Mouse (Mus musculus): ENCODE data around the gene Gtpbp1. TPM values are rescaled to one million over a fixed set of nuclear protein-coding genes. Genes with fewer than 3 reads are reported as not detected.

Gene Gtpbp1
- polyA plus RNA-seq, 1 experiment from 2014 or later, result 25.3 TPM

- peak overlapping the region; percentile 89 for H3K9ac ChIP-seq (ENCODE audit: low read length)
- H3K4me2 ChIP-seq (ENCODE audit: low read length), result peak overlapping the region; percentile 91
- H3K9me3 ChIP-seq (ENCODE audit: control insufficient read depth, low read length), result no peaks in the 10 kb centered on the region
These were observed 50.1 kb downstream of the Gtpbp1 start for GRCm38 (mm10) chr15:79740739-79741138.

DNA sequence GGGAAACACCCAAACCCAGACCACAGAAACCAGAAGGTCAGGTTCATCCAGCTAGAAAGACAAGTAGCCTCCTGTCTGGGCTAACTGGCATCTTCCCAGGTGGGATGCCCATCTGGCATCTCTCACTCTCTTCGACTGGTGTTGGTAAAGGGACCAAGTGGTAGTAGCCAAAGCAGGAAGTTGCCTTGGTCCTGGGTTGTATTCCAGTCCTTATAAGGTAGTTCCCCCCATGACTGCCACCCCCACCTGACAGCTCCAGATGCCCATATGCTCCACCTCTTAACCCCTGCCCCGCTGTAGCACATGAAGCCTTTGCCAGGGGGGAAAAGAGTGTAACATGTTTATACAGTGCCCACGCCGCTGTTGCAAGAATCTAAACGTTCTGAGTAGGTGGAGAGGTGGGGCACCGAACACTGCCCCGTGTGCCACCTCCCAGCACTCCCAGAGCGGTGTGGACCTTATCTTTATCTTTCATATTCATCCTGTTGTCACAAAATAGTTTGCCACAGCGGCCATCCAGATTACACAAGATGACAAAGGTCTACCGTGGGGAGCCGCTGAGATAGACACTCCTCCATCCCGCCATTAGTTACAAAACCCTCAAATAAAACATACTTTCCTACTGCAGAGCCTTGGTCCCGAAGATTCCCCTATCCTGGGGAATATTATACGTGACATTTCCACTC lies 50.7 kb downstream of the Gtpbp1 start:
- Histone ChIP-seq H3K4me1 (ENCODE audit: control insufficient read depth in 2 of 2, insufficient read depth in 2 of 2, low read length in 2 of 2) (peaks cover 15 to 35% of the 10 kb centered on the region in 2 experiments), H3K27ac (replicated peaks in 1 of 2; ENCODE audit: control insufficient read depth in 1 of 2, insufficient read depth in 1 of 2, low read depth in 2 of 2, low read length in 2 of 2) (peak overlapping the region; percentile 87 to 89), H3K9me3 (ENCODE audit: control insufficient read depth, low read length) (no peaks in the 10 kb centered on the region), H3K4me2 (ENCODE audit: low read length) (peak overlapping the region; percentile 91), H3K4me3 (ENCODE audit: control insufficient read depth in 1 of 2, insufficient read depth in 1 of 2, low read depth in 1 of 2, low read length in 2 of 2) (peak overlapping the region; percentile 77 to 93), H3K36me3 (ENCODE audit: control insufficient read depth, insufficient read depth, low read length) (peaks cover 40% of the 10 kb centered on the region), H3K9ac (ENCODE audit: low read length) (peak overlapping the region; percentile 89), H3K27me3 (ENCODE audit: control insufficient read depth, insufficient read depth, low read length) (no peaks in the 10 kb centered on the region)
- ATAC-seq (ENCODE audit: insufficient number of reproducible peaks, insufficient read depth, low FRiP score, low read depth), result 0 out of 2 replicates have a peak, but pooled peaks have one; percentile 31
- WGBS, result 8% methylated on average over 14 of the region's 14 CpGs

More at GRCm38 (mm10) chr15:79740739-79741138, 50.1 kb downstream of the Gtpbp1 start:
- Histone ChIP-seq H3K36me3 (ENCODE audit: control insufficient read depth, insufficient read depth, low read length) (peaks cover 44% of the 10 kb centered on the region), H3K27ac (replicated peaks in 1 of 2; ENCODE audit: control insufficient read depth in 1 of 2, insufficient read depth in 1 of 2, low read depth in 2 of 2, low read length in 2 of 2) (peak overlapping the region; percentile 87 to 89; a peak in 2 of 4 replicates), H3K4me1 (ENCODE audit: control insufficient read depth in 2 of 2, insufficient read depth in 2 of 2, low read length in 2 of 2) (peaks cover 18 to 38% of the 10 kb centered on the region in 2 experiments), H3K27me3 (ENCODE audit: control insufficient read depth, insufficient read depth, low read length) (no peaks in the 10 kb centered on the region), H3K4me3 (ENCODE audit: control insufficient read depth in 1 of 2, insufficient read depth in 1 of 2, low read depth in 1 of 2, low read length in 2 of 2) (peak overlapping the region; percentile 77 to 93; a peak in 3 of 4 replicates)
- WGBS, result 54% methylated on average over 3 of the region's 3 CpGs
- ATAC-seq (ENCODE audit: insufficient number of reproducible peaks, insufficient read depth, low FRiP score, low read depth), result no peak

GRCm38 (mm10) chr15:79741921-79742705 lies 51.5 kb downstream of the Gtpbp1 start, which contains the start of gene Sun2:
TSS of gene Sun2 (minus strand) at chr15:79742536.
- WGBS, result under 1% methylated on average over 93 of the region's 93 CpGs

DNA sequence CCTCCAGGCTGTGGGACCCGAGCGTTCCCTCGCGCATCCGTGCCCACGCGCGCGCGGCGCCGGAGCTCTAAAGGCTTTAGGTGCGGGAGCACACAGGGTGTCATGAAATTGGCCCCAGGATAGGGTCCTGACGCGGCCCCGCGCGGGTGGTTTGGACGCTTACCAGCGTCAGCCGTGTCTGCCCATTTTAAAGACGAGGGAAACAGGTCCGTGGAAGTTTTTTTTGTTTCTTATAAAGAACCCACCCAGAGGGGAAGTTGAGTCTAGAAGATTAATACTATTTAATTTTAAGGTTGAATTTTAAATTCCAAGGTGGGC lies 52.0 kb downstream of the Gtpbp1 start:
- under 1% methylated on average over 23 of the region's 23 CpGs for WGBS
- no peaks in the 10 kb centered on the region for H3K9me3 ChIP-seq (ENCODE audit: control insufficient read depth, low read length)
- peak overlapping the region; percentile 77 to 93 for H3K4me3 ChIP-seq (ENCODE audit: control insufficient read depth in 1 of 2, insufficient read depth in 1 of 2, low read depth in 1 of 2, low read length in 2 of 2)
- H3K27ac ChIP-seq (replicated peaks in 1 of 2; ENCODE audit: control insufficient read depth in 1 of 2, insufficient read depth in 1 of 2, low read depth in 2 of 2, low read length in 2 of 2), result peak overlapping the region in 1 of 2 experiments; percentile 87; a peak in 1 of 4 replicates
- peaks cover 26% of the 10 kb centered on the region for H3K36me3 ChIP-seq (ENCODE audit: control insufficient read depth, insufficient read depth, low read length)
- H3K9ac ChIP-seq (ENCODE audit: low read length), result peak overlapping the region; percentile 89
- peaks cover 15 to 35% of the 10 kb centered on the region in 2 experiments for H3K4me1 ChIP-seq (ENCODE audit: control insufficient read depth in 2 of 2, insufficient read depth in 2 of 2, low read length in 2 of 2)
- H3K27me3 ChIP-seq (ENCODE audit: control insufficient read depth, insufficient read depth, low read length), result no peaks in the 10 kb centered on the region
- H3K4me2 ChIP-seq (ENCODE audit: low read length), result peak overlapping the region; percentile 91
- no peak for ATAC-seq (ENCODE audit: insufficient number of reproducible peaks, insufficient read depth, low FRiP score, low read depth)

More at GRCm38 (mm10) chr15:79741921-79742705, 51.5 kb downstream of the Gtpbp1 start, which contains the start of gene Sun2:
- peaks cover 15 to 35% of the 10 kb centered on the region in 2 experiments for H3K4me1 ChIP-seq (ENCODE audit: control insufficient read depth in 2 of 2, insufficient read depth in 2 of 2, low read length in 2 of 2)
- no peaks in the 10 kb centered on the region for H3K9me3 ChIP-seq (ENCODE audit: control insufficient read depth, low read length)
- peaks cover 32% of the 10 kb centered on the region for H3K36me3 ChIP-seq (ENCODE audit: control insufficient read depth, insufficient read depth, low read length)
- H3K9ac ChIP-seq (ENCODE audit: low read length), result peak within 1 kb of the TSS; percentile 89
- H3K27me3 ChIP-seq (ENCODE audit: control insufficient read depth, insufficient read depth, low read length), result no peaks in the 10 kb centered on the region
- peak within 1 kb of the TSS; percentile 87 to 89 for H3K27ac ChIP-seq (replicated peaks in 1 of 2; ENCODE audit: control insufficient read depth in 1 of 2, insufficient read depth in 1 of 2, low read depth in 2 of 2, low read length in 2 of 2)
- peak within 1 kb of the TSS; percentile 77 to 93 for H3K4me3 ChIP-seq (ENCODE audit: control insufficient read depth in 1 of 2, insufficient read depth in 1 of 2, low read depth in 1 of 2, low read length in 2 of 2)
- H3K4me2 ChIP-seq (ENCODE audit: low read length), result peak within 1 kb of the TSS; percentile 91
- peak; percentile 83 for ATAC-seq (ENCODE audit: insufficient number of reproducible peaks, insufficient read depth, low FRiP score, low read depth)

DNA sequence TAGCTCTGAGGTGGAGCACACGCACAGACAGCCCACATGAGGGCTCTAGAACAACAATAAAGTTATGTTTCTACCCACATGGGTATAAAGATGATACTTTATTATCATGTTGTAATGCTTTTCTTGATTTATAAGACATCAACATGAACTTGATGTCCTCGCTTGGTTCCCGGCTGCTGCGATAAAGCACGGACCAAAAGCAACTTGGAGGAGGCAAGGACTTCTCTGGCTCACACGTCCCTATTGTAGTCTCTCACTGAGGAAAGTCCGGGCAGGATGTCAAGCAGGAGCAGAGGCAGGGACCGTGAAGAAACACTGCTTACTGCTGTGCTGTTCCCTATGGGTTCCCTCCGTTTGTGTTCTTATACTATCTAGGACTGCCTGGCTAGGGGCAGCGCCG lies 53.4 kb downstream of the Gtpbp1 start:
- Histone ChIP-seq H3K9me3 (ENCODE audit: control insufficient read depth, low read length) (no peaks in the 10 kb centered on the region), H3K36me3 (ENCODE audit: control insufficient read depth, insufficient read depth, low read length) (peaks cover 13% of the 10 kb centered on the region), H3K9ac (ENCODE audit: low read length) (no peak overlapping the region), H3K27ac (replicated peaks in 1 of 2; ENCODE audit: control insufficient read depth in 1 of 2, insufficient read depth in 1 of 2, low read depth in 2 of 2, low read length in 2 of 2) (no peak overlapping the region), H3K4me3 (ENCODE audit: control insufficient read depth in 1 of 2, insufficient read depth in 1 of 2, low read depth in 1 of 2, low read length in 2 of 2) (no peak overlapping the region), H3K4me2 (ENCODE audit: low read length) (no peak overlapping the region), H3K27me3 (ENCODE audit: control insufficient read depth, insufficient read depth, low read length) (no peaks in the 10 kb centered on the region), H3K4me1 (ENCODE audit: control insufficient read depth in 2 of 2, insufficient read depth in 2 of 2, low read length in 2 of 2) (peaks cover 15 to 33% of the 10 kb centered on the region in 2 experiments)
- 92% methylated on average over 11 of the region's 11 CpGs for WGBS
- ATAC-seq (ENCODE audit: insufficient number of reproducible peaks, insufficient read depth, low FRiP score, low read depth), result no peak

DNA sequence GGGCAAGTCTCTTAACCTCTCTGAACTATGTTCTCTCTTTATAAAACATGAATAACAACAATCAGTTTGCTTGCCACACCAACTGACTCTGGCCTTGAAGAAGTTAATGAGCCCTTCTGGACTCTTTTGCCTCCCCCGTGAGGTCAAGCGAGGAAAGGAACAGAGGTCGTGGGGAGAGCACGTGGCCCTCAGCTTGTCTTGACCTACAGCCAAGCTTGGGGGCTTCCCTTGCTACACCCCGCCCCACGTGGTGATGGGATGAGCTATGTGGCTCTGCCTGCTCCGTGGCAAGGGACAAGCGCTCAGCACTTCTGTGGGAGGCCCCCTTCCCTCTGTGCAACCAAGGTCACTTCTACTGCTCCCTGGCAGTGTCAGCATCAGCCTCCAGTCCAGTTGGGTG lies 54.1 kb downstream of the Gtpbp1 start:
- peaks cover 6% of the 10 kb centered on the region; the same call in 1 of the 2 replicates for H3K36me3 ChIP-seq (ENCODE audit: control insufficient read depth, insufficient read depth, low read length)
- no peak for ATAC-seq (ENCODE audit: insufficient number of reproducible peaks, insufficient read depth, low FRiP score, low read depth)
- H3K4me2 ChIP-seq (ENCODE audit: low read length), result no peak overlapping the region
- peaks cover 10 to 25% of the 10 kb centered on the region in 2 experiments for H3K4me1 ChIP-seq (ENCODE audit: control insufficient read depth in 2 of 2, insufficient read depth in 2 of 2, low read length in 2 of 2)
- H3K9ac ChIP-seq (ENCODE audit: low read length), result no peak overlapping the region
- H3K4me3 ChIP-seq (ENCODE audit: control insufficient read depth in 1 of 2, insufficient read depth in 1 of 2, low read depth in 1 of 2, low read length in 2 of 2), result no peak overlapping the region
- no peaks in the 10 kb centered on the region for H3K9me3 ChIP-seq (ENCODE audit: control insufficient read depth, low read length)
- H3K27me3 ChIP-seq (ENCODE audit: control insufficient read depth, insufficient read depth, low read length), result no peaks in the 10 kb centered on the region
- WGBS, result 56% methylated on average over 8 of the region's 8 CpGs
- H3K27ac ChIP-seq (replicated peaks in 1 of 2; ENCODE audit: control insufficient read depth in 1 of 2, insufficient read depth in 1 of 2, low read depth in 2 of 2, low read length in 2 of 2), result no peak overlapping the region

GRCm38 (mm10) chr15:79745312-79745711 lies 54.7 kb downstream of the Gtpbp1 start:
- Histone ChIP-seq H3K9ac (ENCODE audit: low read length) (no peak overlapping the region), H3K36me3 (ENCODE audit: control insufficient read depth, insufficient read depth, low read length) (0 out of 2 replicates have a peak, but pooled peaks cover 6% of the 10 kb centered on the region), H3K4me3 (ENCODE audit: control insufficient read depth in 1 of 2, insufficient read depth in 1 of 2, low read depth in 1 of 2, low read length in 2 of 2) (no peak overlapping the region), H3K4me2 (ENCODE audit: low read length) (no peak overlapping the region), H3K9me3 (ENCODE audit: control insufficient read depth, low read length) (no peaks in the 10 kb centered on the region), H3K4me1 (ENCODE audit: control insufficient read depth in 2 of 2, insufficient read depth in 2 of 2, low read length in 2 of 2) (peaks cover 9 to 19% of the 10 kb centered on the region in 2 experiments), H3K27ac (replicated peaks in 1 of 2; ENCODE audit: control insufficient read depth in 1 of 2, insufficient read depth in 1 of 2, low read depth in 2 of 2, low read length in 2 of 2) (no peak overlapping the region), H3K27me3 (ENCODE audit: control insufficient read depth, insufficient read depth, low read length) (no peaks in the 10 kb centered on the region)
- ATAC-seq (ENCODE audit: insufficient number of reproducible peaks, insufficient read depth, low FRiP score, low read depth), result no peak
- 87% methylated on average over 10 of the region's 10 CpGs for WGBS
